Mouse (Mus musculus) G1E (cell line): ENCODE measurements around the gene Pi4k2a.

ENCODE experiments used
- CTCF ChIP-seq: IDR thresholded peaks from 2 replicates; pipeline ENCODE4 v1.5.1; 2012; ENCODE audit warnings: low read depth, low read length, inconsistent platforms, mixed read lengths
- TAL1 ChIP-seq: conservative IDR thresholded peaks from 2 replicates; pipeline ENCODE4 v1.6.1; 2012; ENCODE audit warnings: low read depth, low read length, inconsistent platforms, mixed read lengths

GRCm38 (mm10) chr19:42115783-42116335, 25.6 kb downstream of the Pi4k2a start:
- no peak for TF ChIP-seq TAL1
- no peak for TF ChIP-seq CTCF
